Mouse (Mus musculus): Measurements from ENCODE around the gene Sec61b. TPM values are rescaled to one million over a fixed set of nuclear protein-coding genes. Genes with fewer than 3 reads are reported as not detected.

Gene Sec61b
- polyA plus RNA-seq, 1 experiment, result 175 TPM

- no peak for DNase-seq (ENCODE audit: low read depth in 1 of 2, low spot score in 2 of 2)
- Histone ChIP-seq H3K4me3 (ENCODE audit: extremely low read depth, insufficient read depth, insufficient read length) (no peak overlapping the region), H3K36me3 (ENCODE audit: control insufficient read depth, insufficient read depth, low read length) (no peaks in the 10 kb centered on the region), H3K4me1 (ENCODE audit: control insufficient read depth, insufficient read depth, insufficient read length) (no peaks in the 10 kb centered on the region), H3K27me3 (ENCODE audit: control insufficient read depth, insufficient read depth, low read length) (no peaks in the 10 kb centered on the region), H3K27ac (ENCODE audit: insufficient read depth, low read length) (no peak overlapping the region)
- no peak for TF ChIP-seq CTCF (IDR thresholded peaks at IDR 0.05; ENCODE audit: extremely low read depth, insufficient read depth, insufficient read length, insufficient replicate concordance)
- no peak for TF ChIP-seq POLR2A (IDR thresholded peaks at IDR 0.05; ENCODE audit: low read depth, low read length)
- 62% methylated on average over 6 of the region's 6 CpGs for WGBS
These were observed 47.6 kb downstream of the Sec61b start for GRCm38 (mm10) chr4:47521884-47522605.

- H3K4me3 ChIP-seq (ENCODE audit: extremely low read depth, insufficient read depth, insufficient read length), result no peak overlapping the region
- WGBS, result 95% methylated on average over 4 of the region's 4 CpGs
- H3K4me1 ChIP-seq (ENCODE audit: control insufficient read depth, insufficient read depth, insufficient read length), result no peaks in the 10 kb centered on the region
- no peak for DNase-seq (ENCODE audit: low read depth in 1 of 2, low spot score in 2 of 2)
- no peak overlapping the region for H3K27ac ChIP-seq (ENCODE audit: insufficient read depth, low read length)
- H3K27me3 ChIP-seq (ENCODE audit: control insufficient read depth, insufficient read depth, low read length), result no peaks in the 10 kb centered on the region
- no peaks in the 10 kb centered on the region for H3K36me3 ChIP-seq (ENCODE audit: control insufficient read depth, insufficient read depth, low read length)
- TF ChIP-seq POLR2A (IDR thresholded peaks at IDR 0.05; ENCODE audit: low read depth, low read length), result no peak
- TF ChIP-seq CTCF (IDR thresholded peaks at IDR 0.05; ENCODE audit: extremely low read depth, insufficient read depth, insufficient read length, insufficient replicate concordance), result no peak
These were observed 55.4 kb downstream of the Sec61b start for GRCm38 (mm10) chr4:47529866-47530265.

Other genes starting within 250 kb of the Sec61b start
- 4.6 and 5.5 TPM in 2 replicates for gene Tgfbr1, start 121.4 kb upstream of the Sec61b start, polyA plus RNA-seq (2012; rRNA removed)
- gene Alg2, start 325 bp upstream of the Sec61b start, polyA plus RNA-seq (2012; rRNA removed), result 14.2 and 15.7 TPM in 2 replicates